Mouse (Mus musculus): ENCODE data around the gene Phldb1. TPM values are rescaled to one million over a fixed set of nuclear protein-coding genes. Genes with fewer than 3 reads are reported as not detected.
"Not testable (repeated sequence)": the region's sequence is repeated elsewhere in the genome, so short reads cannot be mapped to it uniquely, and the experiment has no call there.

The Phldb1 gene
- 10 to 100 TPM; 29.3 to 32.1 TPM for total RNA-seq (2021)
- long read RNA-seq, experiment 1, partial matches to known transcripts = 9 of 35 reads
- long read RNA-seq, experiment 1, other reads (novel, unspliced or antisense) = 26 of 35 reads
- long read RNA-seq, experiment 2, full-length matches to known transcripts = 2 of 33 reads
- long read RNA-seq, experiment 2, partial matches to known transcripts = 9 of 33 reads
- long read RNA-seq, experiment 2, other reads (novel, unspliced or antisense) = 22 of 33 reads

DNA sequence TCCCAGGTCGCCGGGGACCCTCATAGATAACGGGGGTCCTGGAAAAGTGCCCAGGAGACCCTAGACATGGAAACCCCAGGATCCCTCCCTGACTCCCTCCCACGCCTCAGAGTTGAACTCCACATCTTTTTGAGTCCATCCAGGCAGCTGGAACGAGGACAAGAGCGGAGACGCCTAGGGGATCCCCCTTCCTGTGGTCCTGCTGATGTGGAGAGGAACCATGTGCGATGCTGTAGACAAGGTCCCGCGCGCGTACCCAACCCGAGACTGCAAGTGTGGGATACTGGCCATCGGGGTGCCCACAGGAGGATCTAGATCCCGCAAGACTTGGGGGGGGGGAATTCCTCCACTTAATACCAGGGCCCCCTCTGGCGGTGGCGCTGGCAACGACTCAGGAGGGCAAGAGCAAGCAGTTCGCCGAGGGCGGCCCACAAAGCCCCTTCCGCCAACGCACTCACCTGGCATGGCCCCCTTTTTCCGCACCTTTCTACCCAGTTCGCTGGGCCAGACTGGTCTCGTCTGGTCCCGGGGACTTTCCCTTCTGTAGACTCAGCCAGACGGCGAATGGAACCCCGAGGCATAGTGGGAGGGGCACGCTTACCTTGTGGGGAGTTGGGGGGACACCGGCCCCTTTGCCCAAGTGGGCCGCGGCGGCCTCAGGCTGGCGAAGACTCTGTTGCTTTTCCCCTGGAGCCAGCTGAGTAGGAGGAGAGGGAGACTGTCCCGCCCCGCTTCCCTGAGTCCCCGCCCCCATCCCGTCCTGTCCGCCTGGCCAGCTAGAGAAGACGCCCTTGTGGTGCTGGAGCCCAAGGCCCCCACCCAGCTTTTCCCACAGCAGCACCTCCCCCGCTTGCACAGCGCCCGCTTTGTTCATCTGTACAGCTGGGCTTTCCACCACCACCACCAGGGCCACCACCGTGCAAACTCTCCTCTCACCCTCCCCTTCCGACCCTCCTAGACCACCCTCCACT lies at the start of gene Phldb1:
Gene Phldb1 (minus strand): TSS at position 675 of the 971 bp plus-strand sequence.
- peak within 1 kb of the TSS; percentile 88 for H3K4me3 ChIP-seq
- intact Hi-C loops (cut with DNase I) = loop anchor here (5.0 kb wide), 1 partner anchor 78 kb away; no protein-coding TSS in a partner anchor
- TF ChIP-seq CTCF (IDR thresholded peaks at IDR 0.05) = peak; percentile 54

DNA sequence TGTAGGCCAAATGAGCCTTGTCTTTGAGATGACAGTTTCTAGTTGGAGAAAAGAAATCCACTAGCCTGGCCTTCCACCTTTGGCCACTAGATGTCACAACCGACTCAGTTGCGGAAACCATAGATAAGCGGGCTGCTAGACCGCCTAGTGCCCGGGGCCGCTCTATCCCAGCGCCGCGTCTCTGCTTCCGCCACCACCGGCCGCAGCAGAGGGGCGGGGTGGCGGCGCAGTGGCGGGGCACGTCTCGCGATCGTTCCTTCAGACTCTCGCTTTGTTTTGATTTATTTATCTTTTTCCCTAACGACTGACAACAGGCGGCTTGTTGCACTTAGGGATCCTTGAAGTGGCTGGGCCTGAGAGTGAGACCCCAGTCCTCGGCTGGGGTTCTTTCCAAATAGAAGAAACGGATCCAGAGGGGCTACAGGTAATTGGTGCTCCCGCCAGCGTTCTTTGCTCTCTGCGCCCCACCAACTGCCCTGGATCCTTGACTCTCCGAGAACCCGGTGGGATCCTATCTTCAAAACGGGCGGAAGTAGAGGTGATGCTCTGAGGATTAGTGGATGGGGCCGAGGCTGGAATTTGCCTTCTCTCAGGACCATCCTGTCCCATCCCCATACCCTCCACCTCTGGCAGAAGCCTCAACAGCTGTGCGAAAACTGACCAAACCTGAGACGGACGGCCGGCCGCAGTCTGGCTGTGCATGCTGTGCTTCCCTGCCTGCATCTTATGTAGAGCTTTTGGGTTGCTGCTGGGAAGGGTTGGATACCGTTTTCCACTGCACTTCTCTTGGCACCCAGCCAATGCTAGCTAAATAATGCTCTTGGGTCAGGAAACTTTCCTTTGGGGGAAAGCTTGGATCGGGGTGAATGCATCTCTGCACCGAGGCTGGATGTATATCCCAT lies 38.0 kb upstream of the Phldb1 start:
- intact Hi-C loops (cut with DNase I) = no loop called here
- TF ChIP-seq CTCF (IDR thresholded peaks at IDR 0.05) = peak; percentile 90

More for the DNA sequence above, at the start of gene Phldb1:
- peak within 1 kb of the TSS; percentile 92 for H3K27ac ChIP-seq
- DNase-seq = peak; percentile 88

DNA sequence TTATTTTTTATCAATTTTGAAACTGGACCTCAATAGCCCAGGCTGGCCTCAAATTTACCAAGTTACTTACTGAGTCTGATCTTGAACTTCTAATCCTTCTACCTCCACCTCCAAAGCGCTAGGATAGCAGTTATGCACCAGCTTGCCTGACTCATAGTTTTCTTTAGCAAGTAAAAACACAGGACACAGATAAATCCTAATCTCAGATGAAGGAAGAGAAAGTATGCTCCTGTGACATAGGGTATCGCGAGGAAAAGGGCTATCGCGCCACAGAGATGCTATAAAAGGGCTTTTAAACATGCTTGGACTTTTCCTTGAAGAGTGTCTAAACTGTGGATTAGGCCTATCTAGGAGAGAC lies 37.4 kb upstream of the Phldb1 start:
- peak overlapping the region; percentile 91 for H3K27ac ChIP-seq
- H3K4me3 ChIP-seq = no peak overlapping the region
- DNase-seq = no peak
- intact Hi-C loops (cut with DNase I) = no loop called here
- no peak for TF ChIP-seq CTCF (IDR thresholded peaks at IDR 0.05)

More for the DNA sequence above, 38.0 kb upstream of the Phldb1 start:
- H3K4me3 ChIP-seq = peak overlapping the region; percentile 98
- DNase-seq = peak; percentile 96
- H3K27ac ChIP-seq = peak overlapping the region; percentile 91

DNA sequence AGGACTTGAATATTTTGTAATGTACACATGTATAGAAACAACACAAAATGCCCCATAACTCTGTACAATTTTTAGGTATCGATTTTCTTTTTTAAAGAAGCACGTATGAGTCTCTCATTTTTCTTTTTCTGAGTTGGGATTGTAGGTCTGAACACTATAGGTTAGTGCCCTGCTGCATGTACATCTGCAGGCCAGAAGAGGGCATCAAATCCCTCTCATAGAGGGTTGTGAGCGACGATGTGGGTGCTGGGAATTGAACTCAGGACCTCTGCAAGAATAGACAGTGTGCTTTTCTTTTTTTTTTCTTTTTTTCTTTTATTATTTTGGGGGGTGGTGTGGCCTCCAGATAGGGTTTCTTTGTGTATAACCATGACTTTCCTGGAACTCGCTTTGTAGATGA lies 36.4 kb upstream of the Phldb1 start:
- 0 out of 2 replicates have a peak, but pooled peaks have one; percentile 6 for TF ChIP-seq CTCF (IDR thresholded peaks at IDR 0.05)
- Histone ChIP-seq H3K4me3 (no peak overlapping the region), H3K27ac (no peak overlapping the region)
- intact Hi-C loops (cut with DNase I) = no loop called here
- DNase-seq = no peak

- DNase-seq; intact Hi-C loops (cut with DNase I): not testable (repeated sequence)
- TF ChIP-seq CTCF (IDR thresholded peaks at IDR 0.05) = 0 out of 2 replicates have a peak, but pooled peaks have one; percentile 7
- peak overlapping the region; percentile 99 for H3K27ac ChIP-seq
- H3K4me3 ChIP-seq = peak overlapping the region; percentile 92
Observed at GRCm38 (mm10) chr9:44768029-44768394, 33.0 kb upstream of the Phldb1 start.

DNA sequence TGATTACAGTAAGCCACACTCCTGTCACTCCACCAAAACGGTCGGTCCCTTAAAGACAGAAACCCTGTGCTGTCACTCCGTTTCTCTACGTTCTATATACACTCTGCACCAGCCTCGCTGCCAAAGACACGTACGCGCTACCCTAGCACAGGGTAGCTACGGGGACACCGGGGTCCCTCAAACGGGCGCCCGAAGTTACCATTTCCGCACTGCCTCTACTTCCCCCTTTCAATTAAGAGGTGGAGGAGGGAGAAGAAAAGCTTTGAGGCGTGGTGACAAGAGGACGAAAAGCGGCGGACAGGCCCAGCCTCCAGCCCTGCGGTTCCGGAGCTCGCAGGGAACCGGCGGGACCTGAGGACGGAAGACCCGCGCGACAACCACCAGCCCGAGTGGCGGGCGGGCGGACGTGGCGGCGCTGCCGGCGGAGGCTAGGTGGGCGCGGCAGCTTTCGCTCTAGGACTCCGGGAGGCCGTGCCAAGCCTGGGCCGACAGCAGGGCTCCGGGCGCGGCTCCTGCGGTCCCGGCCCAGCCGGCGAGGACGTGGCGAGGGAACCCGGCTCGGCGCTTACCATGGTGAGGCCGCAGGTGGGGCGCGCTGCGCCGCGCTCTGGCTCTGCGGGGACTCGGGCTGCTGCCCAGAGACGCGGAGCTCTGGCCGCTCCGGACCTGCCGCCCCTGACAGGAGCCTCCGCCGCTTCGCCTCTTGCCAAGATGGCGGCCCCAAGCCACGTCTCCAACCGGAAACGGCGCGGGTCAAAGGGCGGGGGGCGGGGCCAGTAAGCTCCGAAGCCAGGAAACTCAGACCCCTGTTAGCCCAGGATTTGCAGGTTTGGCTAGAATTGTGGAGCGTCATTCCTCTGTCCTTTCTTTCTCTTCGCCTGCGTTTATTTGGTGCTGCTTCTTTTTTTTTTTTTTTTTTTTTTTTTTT lies 32.4 kb upstream of the Phldb1 start, which contains the start of the genes Arcn1 and Ift46:
Gene Arcn1 (minus strand): TSS at position 745 of the 928 bp plus-strand sequence.
Gene Ift46 (plus strand): TSS at position 808 of the 928 bp plus-strand sequence.
- intact Hi-C loops (cut with DNase I) = no loop called here
- peak within 1 kb of the TSS; percentile 99 for H3K27ac ChIP-seq
- no peak for TF ChIP-seq CTCF (IDR thresholded peaks at IDR 0.05)
- peak within 1 kb of the TSS; percentile 92 for H3K4me3 ChIP-seq
- DNase-seq = peak; percentile 89

DNA sequence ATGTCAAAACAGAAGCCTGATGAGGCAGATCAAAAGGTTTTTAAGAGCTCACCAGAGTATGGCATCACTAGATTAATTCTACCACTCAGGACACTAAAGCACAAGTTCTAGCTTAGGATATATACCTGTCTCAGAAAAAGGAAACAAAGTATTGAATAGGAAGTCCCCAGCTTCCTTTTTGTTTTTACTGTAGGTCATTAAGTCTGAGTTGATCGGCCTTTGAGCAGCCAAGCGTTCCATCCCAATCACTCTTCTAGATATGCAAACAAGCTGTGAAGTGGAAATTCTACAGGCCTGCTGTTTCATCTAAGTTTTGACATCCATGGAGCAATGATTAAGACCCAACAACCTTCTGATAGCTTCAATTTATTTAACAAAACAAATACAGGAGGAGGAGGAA lies 25.9 kb upstream of the Phldb1 start:
- no peak for TF ChIP-seq CTCF (IDR thresholded peaks at IDR 0.05)
- no peak for DNase-seq
- Histone ChIP-seq H3K4me3 (no peak overlapping the region), H3K27ac (no peak overlapping the region)
- intact Hi-C loops (cut with DNase I) = no loop called here

DNA sequence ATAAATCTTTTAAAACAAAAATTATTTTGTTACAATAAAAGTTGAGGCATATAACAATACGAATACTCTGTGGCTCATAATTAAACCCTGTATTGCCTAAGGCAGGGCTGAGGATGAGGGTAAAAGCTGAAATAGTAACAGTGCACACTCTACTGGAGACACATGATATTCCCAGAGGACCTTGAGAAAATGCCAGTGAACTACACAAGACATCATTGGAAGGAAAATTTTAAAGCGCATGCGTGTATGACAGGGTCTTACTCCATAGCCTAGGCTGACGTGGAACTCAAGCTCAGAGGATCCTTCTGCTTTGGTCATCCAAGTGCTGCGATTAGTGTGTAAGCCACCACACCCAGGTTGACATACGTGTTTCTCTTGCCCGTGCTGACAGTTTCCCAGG lies 13.5 kb upstream of the Phldb1 start:
- H3K27ac ChIP-seq = no peak overlapping the region
- peak; percentile 64 for TF ChIP-seq CTCF (IDR thresholded peaks at IDR 0.05)
- intact Hi-C loops (cut with DNase I) = loop anchor here (5.0 kb wide), 1 partner anchor 91 kb away; no protein-coding TSS in a partner anchor
- DNase-seq = peak; percentile 22
- H3K4me3 ChIP-seq = no peak overlapping the region

GRCm38 (mm10) chr9:44747341-44747740 lies 12.3 kb upstream of the Phldb1 start:
- intact Hi-C loops (cut with DNase I) = loop anchor here (5.0 kb wide), 1 partner anchor 90 kb away; no protein-coding TSS in a partner anchor
- no peak overlapping the region for H3K27ac ChIP-seq
- H3K4me3 ChIP-seq = no peak overlapping the region
- no peak for TF ChIP-seq CTCF (IDR thresholded peaks at IDR 0.05)
- no peak for DNase-seq

- Histone ChIP-seq H3K4me3 (no peak overlapping the region), H3K27ac (no peak overlapping the region)
- no peak for DNase-seq
- no peak for TF ChIP-seq CTCF (IDR thresholded peaks at IDR 0.05)
- intact Hi-C loops (cut with DNase I) = loop anchor here (5.0 kb wide), 1 partner anchor 89 kb away; no protein-coding TSS in a partner anchor
Observed at GRCm38 (mm10) chr9:44746666-44747065, 11.7 kb upstream of the Phldb1 start.

DNA sequence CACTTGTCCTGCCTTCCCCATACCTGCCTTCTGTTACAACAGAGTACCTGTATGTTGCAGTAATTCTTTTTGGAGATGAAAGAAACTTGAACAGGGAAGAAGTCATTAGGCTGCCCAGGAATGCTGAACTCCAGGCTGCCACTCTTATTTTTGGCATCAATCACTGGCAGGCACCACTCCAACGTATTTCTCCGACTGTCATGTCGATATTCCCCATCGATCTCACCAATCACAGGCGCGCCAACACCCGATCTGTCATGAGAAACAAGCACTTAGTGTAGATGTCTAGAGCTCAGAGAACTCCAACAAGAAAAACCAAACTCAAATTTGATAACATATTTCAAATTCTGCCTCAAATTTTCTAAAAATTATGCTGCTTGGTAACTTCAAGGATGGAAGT lies 10.4 kb upstream of the Phldb1 start:
- intact Hi-C loops (cut with DNase I) = loop anchor here (5.0 kb wide), 1 partner anchor 88 kb away; no protein-coding TSS in a partner anchor

More for the DNA sequence above, 10.4 kb upstream of the Phldb1 start:
- Histone ChIP-seq H3K27ac (no peak overlapping the region), H3K4me3 (no peak overlapping the region)
- no peak for TF ChIP-seq CTCF (IDR thresholded peaks at IDR 0.05)
- no peak for DNase-seq

Data from gastrocnemius, adult 2 months (tissue).